ENCODE assay signal across 26 mouse cellular contexts in the genomic region with DNA sequence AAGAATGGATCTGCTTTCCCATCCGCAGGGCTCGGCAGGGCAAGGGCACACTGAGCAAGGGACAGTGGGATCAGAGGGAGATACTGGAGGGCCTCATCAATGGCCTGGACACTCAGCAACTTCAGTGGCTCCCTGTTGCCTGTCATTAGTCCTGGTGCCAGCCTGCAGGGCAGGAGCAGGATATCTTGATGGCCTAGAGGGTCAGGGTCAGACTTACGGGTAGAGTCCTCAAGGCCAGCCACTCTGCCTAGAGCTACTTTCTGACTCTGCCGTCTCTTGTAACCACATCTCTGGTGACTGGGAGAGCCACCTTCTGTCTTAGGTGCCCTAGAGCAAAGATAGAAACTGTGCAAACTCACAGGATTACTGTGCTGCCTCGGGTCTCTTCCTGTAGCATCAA. TPM values are rescaled to one million over a fixed set of nuclear protein-coding genes. Genes with fewer than 3 reads are reported as not detected.
A peak's percentile ranks its signal among the peaks of the same experiment; 100 is the strongest.
DNase-seq lines count a peak whose midpoint lies in the region; ATAC-seq lines count a peak whose summit lies in the region.
"Had no signal": no experiment of that assay in that cellular context is flagged by ENCODE, and none has a peak within 500 bp of the region (broad histone marks: within the 10 kb centered on the region; RNA-seq: fewer than 3 reads in every experiment).

No protein-coding gene starts in this region.

- H3K36me3 ChIP-seq in heart, embryonic 10.5 days, result no peaks in the 10 kb centered on the region
- H3K36me3 ChIP-seq in heart, embryonic 11.5 days (ENCODE audit: control insufficient read depth, insufficient read depth, low read length), result no peaks in the 10 kb centered on the region
- peaks cover 3% of the 10 kb centered on the region; the same call in 1 of the 2 replicates for H3K36me3 ChIP-seq in midbrain, embryonic 10.5 days
- no peaks in the 10 kb centered on the region for H3K36me3 ChIP-seq in midbrain, embryonic 16.5 days (ENCODE audit: control insufficient read depth, insufficient read depth, low read length)
- H3K36me3 ChIP-seq: embryonic facial prominence, embryonic 12.5 days; embryonic facial prominence, embryonic 15.5 days; G1E; hindbrain, embryonic 13.5 days had no signal

- H3K27ac ChIP-seq in heart, embryonic 10.5 days, result 0 out of 2 replicates have a peak overlapping the region, but pooled peaks have one; percentile 47
- H3K27ac ChIP-seq in heart, embryonic 11.5 days (ENCODE audit: low read depth, low read length), result no peak overlapping the region
- H3K27ac ChIP-seq in midbrain, embryonic 10.5 days (replicated peaks), result peak overlapping the region; percentile 60; the same call in 1 of the 2 replicates
- H3K27ac ChIP-seq in midbrain, embryonic 16.5 days (ENCODE audit: low read length), result no peak overlapping the region
- H3K27ac ChIP-seq: embryonic facial prominence, embryonic 12.5 days; embryonic facial prominence, embryonic 15.5 days; gastrocnemius, adult 2 months; hindbrain, embryonic 13.5 days; hindbrain, postnatal 0 days had no signal

- peak; percentile 50 for DNase-seq in adrenal gland, adult 2 months
- DNase-seq in adrenal gland, adult 8-10 months, result no peak
- DNase-seq in heart, embryonic 10.5 days (ENCODE audit: low spot score), result no peak
- DNase-seq in midbrain, embryonic 10.5 days (ENCODE audit: low spot score), result no peak
- DNase-seq: adrenal gland, postnatal 25 days; B cell, adult 2 months; cerebellum, adult 18-20 months; cerebellum, adult 9-10 months; cerebellum, postnatal 14 days; forebrain, postnatal 0 days; gastrocnemius, adult 2 months; gastrocnemius, postnatal 14 days; heart, adult 11 months; kidney, adult 2 months had no signal

- WGBS in heart, embryonic 10.5 days, result 59% methylated on average over 5 of the region's 5 CpGs
- WGBS in heart, embryonic 11.5 days (ENCODE audit: insufficient replicate concordance), result 63% methylated on average over 5 of the region's 5 CpGs
- WGBS in midbrain, embryonic 10.5 days, result 88% methylated on average over 5 of the region's 5 CpGs
- WGBS in midbrain, embryonic 16.5 days, result 86% methylated on average over 5 of the region's 5 CpGs

- no peak overlapping the region for H3K4me2 ChIP-seq in heart, embryonic 11.5 days
- no peak overlapping the region for H3K4me2 ChIP-seq in midbrain, embryonic 16.5 days (ENCODE audit: low read length)
- H3K4me2 ChIP-seq: embryonic facial prominence, embryonic 12.5 days; embryonic facial prominence, embryonic 15.5 days; hindbrain, embryonic 13.5 days had no signal

- no peak overlapping the region for H3K4me3 ChIP-seq in heart, embryonic 10.5 days
- no peak overlapping the region for H3K4me3 ChIP-seq in heart, embryonic 11.5 days (ENCODE audit: low read depth, low read length)
- H3K4me3 ChIP-seq in midbrain, embryonic 10.5 days, result no peak overlapping the region
- no peak overlapping the region for H3K4me3 ChIP-seq in midbrain, embryonic 16.5 days (ENCODE audit: low read depth, low read length)
- H3K4me3 ChIP-seq: embryonic facial prominence, embryonic 12.5 days; embryonic facial prominence, embryonic 15.5 days; gastrocnemius, adult 2 months; hindbrain, embryonic 13.5 days had no signal

- H3K9me3 ChIP-seq in heart, embryonic 10.5 days, result no peaks in the 10 kb centered on the region
- H3K9me3 ChIP-seq in heart, embryonic 11.5 days (replicated peaks; ENCODE audit: control insufficient read depth, low read length), result no peaks in the 10 kb centered on the region
- no peaks in the 10 kb centered on the region for H3K9me3 ChIP-seq in midbrain, embryonic 10.5 days (replicated peaks)
- H3K9me3 ChIP-seq in midbrain, embryonic 16.5 days (replicated peaks; ENCODE audit: control insufficient read depth, low read length, poor library complexity, severe bottlenecking), result no peaks in the 10 kb centered on the region
- H3K9me3 ChIP-seq: embryonic facial prominence, embryonic 12.5 days; embryonic facial prominence, embryonic 15.5 days; hindbrain, embryonic 13.5 days had no signal

- H3K9ac ChIP-seq in heart, embryonic 11.5 days (ENCODE audit: low read depth, low read length), result no peak overlapping the region
- H3K9ac ChIP-seq in midbrain, embryonic 16.5 days (ENCODE audit: low read depth, low read length), result no peak overlapping the region
- H3K9ac ChIP-seq: embryonic facial prominence, embryonic 12.5 days; embryonic facial prominence, embryonic 15.5 days; forebrain, postnatal 0 days; hindbrain, embryonic 13.5 days had no signal

- no peak for ATAC-seq in heart, embryonic 11.5 days (replicated peaks; ENCODE audit: insufficient number of reproducible peaks, low FRiP score, low TSS enrichment)
- no peak for ATAC-seq in midbrain, embryonic 16.5 days
- ATAC-seq: forebrain, embryonic 14.5 days; forebrain, postnatal 0 days; hindbrain, postnatal 0 days; inflammation-experienced regulatory T-cells, adult 6 months; intestine, embryonic 16.5 days; Patski had no signal

- peaks cover 20% of the 10 kb centered on the region for H3K4me1 ChIP-seq in heart, embryonic 10.5 days
- peaks cover 5% of the 10 kb centered on the region; the same call in 1 of the 2 replicates for H3K4me1 ChIP-seq in heart, embryonic 11.5 days (ENCODE audit: control insufficient read depth, insufficient read depth, low read length)
- H3K4me1 ChIP-seq in midbrain, embryonic 10.5 days, result peaks cover 60% of the 10 kb centered on the region
- H3K4me1 ChIP-seq in midbrain, embryonic 16.5 days (ENCODE audit: control insufficient read depth, insufficient read depth, low read length), result peaks cover 8% of the 10 kb centered on the region; the same call in 1 of the 2 replicates

- peaks cover 48% of the 10 kb centered on the region for H3K27me3 ChIP-seq in heart, embryonic 10.5 days (ENCODE audit: insufficient read depth, poor library complexity, severe bottlenecking)
- peaks cover 21% of the 10 kb centered on the region for H3K27me3 ChIP-seq in heart, embryonic 11.5 days (ENCODE audit: control insufficient read depth, insufficient read depth, low read length)
- peaks cover 57% of the 10 kb centered on the region for H3K27me3 ChIP-seq in midbrain, embryonic 10.5 days (ENCODE audit: low read depth, poor library complexity, severe bottlenecking)
- no peaks in the 10 kb centered on the region; the same call in 1 of the 2 replicates for H3K27me3 ChIP-seq in midbrain, embryonic 16.5 days (ENCODE audit: control insufficient read depth, insufficient read depth, low read depth, low read length)

RNA-seq across cellular contexts. Expression of a gene that starts 23.1 kb away (rescaled TPM):
- total RNA-seq in adrenal gland, adult 2 months (2021), result 1 to 10 TPM; 1.0 to 2.8 TPM
- 1.8 and 1.9 TPM in 2 replicates for polyA plus RNA-seq in adrenal gland, adult 2 months (2012; rRNA removed)
- total RNA-seq in adrenal gland, adult 8-10 months (2022), result 1 to 10 TPM; 1.4 to 3.1 (median 2.2) TPM
- 0.30 and 0.40 TPM in 2 replicates for polyA plus RNA-seq in heart, embryonic 10.5 days (2016; fragmentation: Nextera tagmentation; extraction: Ambion mirVana)
- polyA plus RNA-seq in heart, embryonic 11.5 days (2014; fragmentation: Nextera tagmentation; extraction: Ambion mirVana), result 0.34 and 0.66 TPM in 2 replicates
- 5.7 and 11.4 TPM in 2 replicates for polyA plus RNA-seq in midbrain, embryonic 10.5 days (2016; fragmentation: Nextera tagmentation; extraction: Ambion mirVana)
- polyA plus RNA-seq in midbrain, embryonic 16.5 days (2015; fragmentation: Nextera tagmentation; extraction: Ambion mirVana), result 20.3 and 24.1 TPM in 2 replicates
- total RNA-seq: CH12.LX had no signal
- polyA plus RNA-seq: G1E; inflammation-experienced regulatory T-cells, adult 6 months had no signal

Comparison
In these comparisons a context has a peak if more than half of its experiments do, and no peak if none do; other contexts are left out.
1. H3K27ac ChIP-seq: peak in heart, embryonic 10.5 days (single experiment) and midbrain, embryonic 10.5 days (single experiment); none in heart, embryonic 11.5 days (single experiment) and midbrain, embryonic 16.5 days (single experiment).